In the genomic region with DNA sequence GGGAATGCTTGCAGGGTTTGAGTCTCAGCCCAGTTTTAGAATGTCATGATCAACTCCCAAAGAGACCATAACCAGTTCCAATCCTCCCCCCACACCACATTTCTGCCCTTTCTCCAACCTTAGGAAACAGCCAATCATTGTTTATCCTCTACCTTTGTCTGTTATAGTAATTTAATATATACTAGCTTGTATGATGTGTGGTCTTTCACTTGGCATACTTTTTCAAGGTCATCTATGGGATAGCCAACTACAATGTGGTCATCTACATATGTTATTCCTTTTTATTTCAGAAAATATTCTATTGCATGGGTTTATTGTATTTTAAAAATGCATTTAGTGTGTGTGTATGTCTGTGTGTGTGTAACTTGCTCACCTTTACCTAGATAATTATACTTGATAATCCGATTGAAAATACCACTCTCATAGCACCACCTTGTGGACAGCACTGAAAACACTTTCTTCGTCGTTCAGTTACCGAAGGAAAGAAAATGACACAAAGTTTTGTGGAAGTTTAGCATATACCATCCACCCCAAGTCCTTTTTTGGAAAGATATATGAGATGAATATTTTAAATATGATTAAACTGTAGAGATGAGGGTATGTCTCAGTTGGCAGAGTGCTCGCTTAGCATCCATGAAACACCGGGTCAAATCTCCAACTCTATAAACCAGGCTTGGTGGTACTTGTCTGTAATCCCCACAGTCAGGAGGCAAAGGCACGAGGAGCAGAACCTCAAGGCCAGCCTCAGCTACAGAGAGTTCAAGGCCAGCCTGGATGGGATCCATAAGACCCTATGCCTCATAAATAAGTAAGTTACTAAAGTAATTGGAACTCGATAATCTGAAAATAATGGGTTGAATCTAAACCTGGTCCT, we compare ENCODE assay signal across 9 mouse cellular contexts. TPM values are rescaled to one million over a fixed set of nuclear protein-coding genes. Genes with fewer than 3 reads are reported as not detected.
DNase-seq lines count a peak whose midpoint lies in the region; ATAC-seq lines count a peak whose summit lies in the region.
"Had no signal": no experiment of that assay in that cellular context is flagged by ENCODE, and none has a peak within 500 bp of the region (broad histone marks: within the 10 kb centered on the region; RNA-seq: fewer than 3 reads in every experiment).

No protein-coding gene starts in this region.

- no peak overlapping the region for H3K9ac ChIP-seq in forebrain, embryonic 15.5 days (replicated peaks)
- H3K9ac ChIP-seq in forebrain, embryonic 16.5 days (replicated peaks; ENCODE audit: low read depth, low read length), result no peak overlapping the region
- H3K9ac ChIP-seq in midbrain, embryonic 11.5 days (ENCODE audit: low read length), result no peak overlapping the region
- H3K9ac ChIP-seq in stomach, embryonic 14.5 days (replicated peaks; ENCODE audit: low read depth, low read length), result no peak overlapping the region
- H3K9ac ChIP-seq: heart, embryonic 13.5 days had no signal

- no peaks in the 10 kb centered on the region for H3K9me3 ChIP-seq in forebrain, embryonic 15.5 days
- no peaks in the 10 kb centered on the region for H3K9me3 ChIP-seq in forebrain, embryonic 16.5 days (ENCODE audit: control insufficient read depth, low read length)
- H3K9me3 ChIP-seq in midbrain, embryonic 11.5 days (ENCODE audit: control insufficient read depth, low read length), result no peaks in the 10 kb centered on the region
- H3K9me3 ChIP-seq in midbrain, embryonic 10.5 days (replicated peaks), result no peaks in the 10 kb centered on the region
- H3K9me3 ChIP-seq in stomach, embryonic 14.5 days (ENCODE audit: control insufficient read depth, low read depth, low read length), result no peaks in the 10 kb centered on the region
- H3K9me3 ChIP-seq: heart, embryonic 13.5 days had no signal

- 30% methylated on average over 8 of the region's 8 CpGs for WGBS in forebrain, embryonic 15.5 days
- 33% methylated on average over 8 of the region's 8 CpGs for WGBS in forebrain, embryonic 16.5 days
- 38% methylated on average over 8 of the region's 8 CpGs for WGBS in midbrain, embryonic 11.5 days
- WGBS in midbrain, embryonic 10.5 days, result 42% methylated on average over 8 of the region's 8 CpGs
- WGBS in stomach, embryonic 14.5 days, result 32% methylated on average over 8 of the region's 8 CpGs

- H3K4me2 ChIP-seq in forebrain, embryonic 15.5 days (replicated peaks), result no peak overlapping the region
- no peak overlapping the region for H3K4me2 ChIP-seq in forebrain, embryonic 16.5 days (ENCODE audit: low read length)
- no peak overlapping the region for H3K4me2 ChIP-seq in midbrain, embryonic 11.5 days
- H3K4me2 ChIP-seq in stomach, embryonic 14.5 days (replicated peaks; ENCODE audit: low read depth, low read length), result no peak overlapping the region
- H3K4me2 ChIP-seq: heart, embryonic 13.5 days had no signal

- H3K4me1 ChIP-seq in forebrain, embryonic 15.5 days, result peaks cover 7% of the 10 kb centered on the region; the same call in 1 of the 2 replicates
- H3K4me1 ChIP-seq in forebrain, embryonic 16.5 days (replicated peaks; ENCODE audit: control insufficient read depth, insufficient read depth, low read length), result peaks cover 3% of the 10 kb centered on the region
- no peaks in the 10 kb centered on the region for H3K4me1 ChIP-seq in midbrain, embryonic 11.5 days (ENCODE audit: control insufficient read depth, insufficient read depth, low read length)
- H3K4me1 ChIP-seq in midbrain, embryonic 10.5 days, result peaks cover 6% of the 10 kb centered on the region; the same call in 1 of the 2 replicates
- peaks cover 1% of the 10 kb centered on the region; the same call in 1 of the 2 replicates for H3K4me1 ChIP-seq in stomach, embryonic 14.5 days (ENCODE audit: control insufficient read depth, insufficient read depth, low read length)

- no peak overlapping the region for H3K4me3 ChIP-seq in forebrain, embryonic 15.5 days
- H3K4me3 ChIP-seq in forebrain, embryonic 16.5 days (replicated peaks; ENCODE audit: low read length), result no peak overlapping the region
- H3K4me3 ChIP-seq in midbrain, embryonic 11.5 days (ENCODE audit: low read depth, low read length), result no peak overlapping the region
- no peak overlapping the region for H3K4me3 ChIP-seq in midbrain, embryonic 10.5 days
- no peak overlapping the region for H3K4me3 ChIP-seq in stomach, embryonic 14.5 days (ENCODE audit: low read depth, low read length)
- H3K4me3 ChIP-seq: heart, embryonic 13.5 days had no signal

- ATAC-seq in forebrain, embryonic 15.5 days (replicated peaks), result peak; percentile 13; the same call in 1 of the 2 replicates
- no peak for ATAC-seq in forebrain, embryonic 16.5 days
- no peak for ATAC-seq in midbrain, embryonic 11.5 days (ENCODE audit: low FRiP score)
- ATAC-seq in stomach, embryonic 14.5 days (ENCODE audit: insufficient number of reproducible peaks, insufficient read depth, low FRiP score, low read depth), result 0 out of 2 replicates have a peak, but pooled peaks have one; percentile 6

- DNase-seq in midbrain, embryonic 11.5 days (ENCODE audit: low spot score, missing footprints), result peak; percentile 90
- DNase-seq in midbrain, embryonic 10.5 days (ENCODE audit: low spot score), result no peak
- peak; percentile 69 to 80 for DNase-seq in cerebellum, postnatal 10 days
- peak; percentile 36 to 61 for DNase-seq in kidney, postnatal 36 days
- no peak for DNase-seq in ovary, adult 18-20 months (ENCODE audit: low spot score)

- H3K27ac ChIP-seq in forebrain, embryonic 15.5 days (replicated peaks), result no peak overlapping the region
- H3K27ac ChIP-seq in forebrain, embryonic 16.5 days (ENCODE audit: low read length), result no peak overlapping the region
- H3K27ac ChIP-seq in midbrain, embryonic 11.5 days (ENCODE audit: low read depth, low read length), result no peak overlapping the region
- no peak overlapping the region for H3K27ac ChIP-seq in midbrain, embryonic 10.5 days (replicated peaks)
- H3K27ac ChIP-seq in stomach, embryonic 14.5 days (ENCODE audit: low read length), result no peak overlapping the region
- H3K27ac ChIP-seq: heart, embryonic 13.5 days had no signal

- H3K27me3 ChIP-seq in forebrain, embryonic 15.5 days, result no peaks in the 10 kb centered on the region
- H3K27me3 ChIP-seq in forebrain, embryonic 16.5 days (replicated peaks; ENCODE audit: control insufficient read depth, insufficient read depth, low read length), result no peaks in the 10 kb centered on the region
- H3K27me3 ChIP-seq in midbrain, embryonic 11.5 days (ENCODE audit: control insufficient read depth, insufficient read depth, low read length), result no peaks in the 10 kb centered on the region
- H3K27me3 ChIP-seq in midbrain, embryonic 10.5 days (ENCODE audit: low read depth, poor library complexity, severe bottlenecking), result peaks cover 23% of the 10 kb centered on the region
- H3K27me3 ChIP-seq in stomach, embryonic 14.5 days (ENCODE audit: control insufficient read depth, insufficient read depth, low read length), result no peaks in the 10 kb centered on the region
- H3K27me3 ChIP-seq: heart, embryonic 13.5 days had no signal

- H3K36me3 ChIP-seq in forebrain, embryonic 15.5 days, result no peaks in the 10 kb centered on the region
- no peaks in the 10 kb centered on the region for H3K36me3 ChIP-seq in forebrain, embryonic 16.5 days (ENCODE audit: control insufficient read depth, insufficient read depth)
- H3K36me3 ChIP-seq in midbrain, embryonic 11.5 days (ENCODE audit: control insufficient read depth, insufficient read depth, low read length), result no peaks in the 10 kb centered on the region
- H3K36me3 ChIP-seq in midbrain, embryonic 10.5 days, result no peaks in the 10 kb centered on the region
- H3K36me3 ChIP-seq in stomach, embryonic 14.5 days (ENCODE audit: control insufficient read depth, insufficient read depth, low read length), result no peaks in the 10 kb centered on the region
- H3K36me3 ChIP-seq: heart, embryonic 13.5 days had no signal

RNA-seq across cellular contexts. Expression of a gene that starts 37.7 kb away (rescaled TPM):
- 0.17 TPM in 1 of 2 replicates, not detected in the other for polyA plus RNA-seq in forebrain, embryonic 15.5 days (2015; fragmentation: Nextera tagmentation; extraction: Ambion mirVana)
- polyA plus RNA-seq in forebrain, embryonic 16.5 days (2015; fragmentation: Nextera tagmentation; extraction: Ambion mirVana), result not detected in 2 replicates
- not detected in 2 replicates for polyA plus RNA-seq in midbrain, embryonic 11.5 days (2014; fragmentation: Nextera tagmentation; extraction: Ambion mirVana)
- polyA plus RNA-seq in midbrain, embryonic 10.5 days (2016; fragmentation: Nextera tagmentation; extraction: Ambion mirVana), result not detected in 2 replicates
- not detected in 2 replicates for polyA plus RNA-seq in stomach, embryonic 14.5 days (2014; fragmentation: Nextera tagmentation; extraction: Ambion mirVana)

Comparison
In these comparisons a context has a peak if more than half of its experiments do, and no peak if none do; other contexts are left out.
1. ATAC-seq: peak in forebrain, embryonic 15.5 days (single experiment) and stomach, embryonic 14.5 days (single experiment); none in forebrain, embryonic 16.5 days (single experiment) and midbrain, embryonic 11.5 days (single experiment).
2. DNase-seq: peak in midbrain, embryonic 11.5 days (single experiment), cerebellum, postnatal 10 days (2 of 2) and kidney, postnatal 36 days (2 of 2); none in midbrain, embryonic 10.5 days (single experiment) and ovary, adult 18-20 months (single experiment).